Mouse (Mus musculus): ENCODE data around the gene Ccdc28b. TPM values are rescaled to one million over a fixed set of nuclear protein-coding genes. Genes with fewer than 3 reads are reported as not detected.

The Ccdc28b gene
- total RNA-seq, 2 experiments from 2014 or later = 50.9 to 67.0 TPM

DNA sequence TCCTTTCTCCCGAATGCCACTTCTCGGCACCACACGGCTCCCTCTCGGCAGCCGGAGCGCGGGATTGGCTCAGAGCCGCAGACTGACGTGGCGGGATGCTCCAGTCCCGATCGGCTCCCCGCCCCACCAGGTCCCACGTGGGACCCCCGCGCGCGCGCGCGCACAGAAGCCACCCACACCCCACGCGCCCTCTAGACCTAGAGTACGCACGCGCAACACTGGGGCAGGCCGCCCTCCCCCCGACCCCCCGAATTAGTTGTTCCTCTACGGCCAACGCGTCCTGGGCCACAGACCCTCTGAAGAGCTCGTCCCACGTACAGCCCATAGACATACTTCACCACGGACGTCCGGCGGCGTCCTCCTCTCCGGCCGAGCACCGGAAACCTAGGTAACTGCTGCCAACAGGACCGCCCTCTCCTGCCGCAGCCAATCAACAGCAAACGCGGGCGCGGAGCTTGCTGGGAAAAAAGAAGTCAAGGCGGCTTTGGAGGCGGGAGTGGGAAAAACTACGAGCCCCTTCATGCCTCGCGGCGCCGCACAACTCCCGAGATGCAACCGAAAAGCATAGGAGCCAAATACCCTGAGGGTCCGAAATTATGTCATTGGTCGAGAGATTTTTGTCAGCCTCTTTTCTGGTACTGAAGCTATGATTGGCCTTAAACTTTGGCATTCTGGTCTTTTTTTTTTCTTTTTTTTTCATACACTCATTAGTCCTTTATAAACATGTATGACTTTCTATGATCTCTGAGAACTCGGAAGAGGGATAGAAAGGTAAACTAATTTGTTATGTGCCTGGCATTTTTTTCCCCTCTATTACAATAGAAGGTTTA, 17.1 kb upstream of the Ccdc28b start, which contains the start of gene Txlna:
Gene Txlna (minus strand): TSS at position 428 of the 830 bp plus-strand sequence.
- DNase-seq (ENCODE audit: extremely low spot score in 1 of 2, low spot score in 2 of 2) = peak; percentile 96 to 97
- Histone ChIP-seq H3K4me3 (peak within 1 kb of the TSS; percentile 70), H3K27ac (peak within 1 kb of the TSS; percentile 96)
- no peak for TF ChIP-seq CTCF (IDR thresholded peaks at IDR 0.05)
- intact Hi-C loops (cut with DNase I) = loop anchor here (1.0 to 2.0 kb wide), 2 partner anchors 16 to 31 kb away; partner anchors contain the start of gene Kpna6

DNA sequence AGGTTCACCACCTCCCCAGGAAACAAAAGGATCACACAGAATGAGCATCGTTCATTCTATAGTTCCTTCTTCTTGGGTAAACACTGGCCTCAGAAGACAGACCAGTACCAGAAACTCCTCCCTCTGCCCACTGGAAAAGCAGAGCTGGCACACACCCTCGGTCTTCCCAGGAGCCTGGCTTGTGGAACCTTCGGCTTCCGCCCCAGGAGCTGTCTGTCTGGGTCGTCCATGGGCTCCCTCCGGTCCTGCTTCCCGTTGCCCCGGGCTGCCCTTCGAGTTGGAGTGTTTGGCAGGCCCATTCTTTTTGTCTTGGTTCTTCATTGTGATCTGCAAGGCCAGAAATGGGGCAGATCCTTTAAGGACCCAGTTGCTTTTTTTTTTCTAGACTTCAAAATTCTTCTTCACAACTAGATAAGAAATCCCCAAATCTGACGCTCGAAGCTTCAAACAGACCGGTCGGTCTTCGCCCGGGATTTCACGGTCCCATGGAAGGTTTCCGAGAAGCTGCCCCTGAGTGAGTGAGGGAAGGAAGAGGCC, 16.4 kb upstream of the Ccdc28b start:
- intact Hi-C loops (cut with DNase I) = loop anchor here (1.0 to 2.0 kb wide), 2 partner anchors 15 to 32 kb away; partner anchors contain the start of gene Kpna6
- peak overlapping the region; percentile 70 for H3K4me3 ChIP-seq
- no peak for DNase-seq (ENCODE audit: extremely low spot score in 1 of 2, low spot score in 2 of 2)
- peak overlapping the region; percentile 96 for H3K27ac ChIP-seq
- no peak for TF ChIP-seq CTCF (IDR thresholded peaks at IDR 0.05)

DNA sequence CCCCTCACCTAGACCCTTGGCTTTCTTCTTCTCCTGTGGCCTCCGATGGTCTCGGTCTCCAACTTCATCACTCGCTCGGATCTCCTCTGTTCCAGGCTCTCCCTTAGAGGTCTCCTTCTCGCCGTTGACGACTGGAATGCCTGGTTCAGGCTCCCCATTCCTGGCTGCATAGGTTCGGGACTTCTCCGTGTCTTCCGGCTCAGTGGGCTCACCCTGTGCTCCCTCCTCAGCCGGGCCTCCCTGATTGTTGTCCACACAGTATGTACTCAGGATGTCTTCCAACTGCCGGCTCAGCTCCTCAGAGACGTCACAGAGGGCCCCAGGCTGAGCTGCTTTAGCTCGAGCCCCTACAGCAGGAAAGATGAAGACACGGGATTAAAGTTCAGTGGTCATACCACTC, 15.5 kb upstream of the Ccdc28b start:
- no peak for TF ChIP-seq CTCF (IDR thresholded peaks at IDR 0.05)
- Histone ChIP-seq H3K4me3 (peak overlapping the region; percentile 70; the same call in 1 of the 2 replicates), H3K27ac (no peak overlapping the region)
- DNase-seq (ENCODE audit: extremely low spot score in 1 of 2, low spot score in 2 of 2) = no peak
- intact Hi-C loops (cut with DNase I) = no loop called here

DNA sequence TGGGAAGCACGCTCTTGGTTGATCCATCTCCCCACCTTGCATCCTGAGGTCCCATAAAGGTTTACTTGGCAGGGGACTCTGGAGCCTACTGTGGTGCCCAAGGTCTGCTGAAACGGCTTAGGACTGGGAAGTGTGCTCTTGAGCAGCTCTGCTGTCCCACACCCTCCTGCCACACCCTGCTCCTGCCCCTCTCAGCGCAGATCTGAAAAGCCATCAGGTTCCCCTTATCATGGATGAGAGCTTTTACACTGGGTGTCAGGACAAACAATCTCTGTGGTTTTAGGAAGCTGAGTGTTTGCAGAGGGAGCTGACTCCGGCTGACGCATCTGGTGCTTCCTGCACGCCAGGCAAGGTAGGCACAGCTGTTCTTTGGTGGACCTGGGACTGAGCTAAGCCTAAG, 10.1 kb upstream of the Ccdc28b start:
- intact Hi-C loops (cut with DNase I) = no loop called here
- Histone ChIP-seq H3K27ac (no peak overlapping the region), H3K4me3 (no peak overlapping the region)
- no peak for DNase-seq (ENCODE audit: extremely low spot score in 1 of 2, low spot score in 2 of 2)
- no peak for TF ChIP-seq CTCF (IDR thresholded peaks at IDR 0.05)

DNA sequence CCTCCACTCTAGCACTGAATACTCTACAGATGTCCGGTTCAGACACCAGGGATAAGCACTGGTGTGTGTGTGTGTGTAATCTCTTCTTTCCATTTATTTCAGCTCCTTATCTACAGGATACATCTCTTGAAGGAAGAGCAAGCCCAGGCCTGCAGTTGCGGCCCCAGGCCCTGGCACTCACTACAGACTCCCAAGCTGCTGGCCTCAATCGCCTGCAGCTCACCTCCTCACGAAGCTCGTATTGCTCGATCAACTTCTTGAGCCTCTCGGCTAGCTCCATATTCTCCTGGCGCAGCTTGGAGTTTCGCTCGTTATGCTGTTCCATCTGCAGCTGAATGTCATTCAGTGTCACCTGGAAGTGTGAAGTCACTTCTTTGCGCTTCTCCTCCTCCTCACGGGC, 8.1 kb upstream of the Ccdc28b start:
- Histone ChIP-seq H3K4me3 (no peak overlapping the region), H3K27ac (no peak overlapping the region)
- no peak for TF ChIP-seq CTCF (IDR thresholded peaks at IDR 0.05)
- intact Hi-C loops (cut with DNase I) = no loop called here
- no peak for DNase-seq (ENCODE audit: extremely low spot score in 1 of 2, low spot score in 2 of 2)

GRCm38 (mm10) chr4:129630944-129631343, 7.2 kb upstream of the Ccdc28b start:
- intact Hi-C loops (cut with DNase I) = no loop called here
- Histone ChIP-seq H3K27ac (no peak overlapping the region), H3K4me3 (no peak overlapping the region)

DNA sequence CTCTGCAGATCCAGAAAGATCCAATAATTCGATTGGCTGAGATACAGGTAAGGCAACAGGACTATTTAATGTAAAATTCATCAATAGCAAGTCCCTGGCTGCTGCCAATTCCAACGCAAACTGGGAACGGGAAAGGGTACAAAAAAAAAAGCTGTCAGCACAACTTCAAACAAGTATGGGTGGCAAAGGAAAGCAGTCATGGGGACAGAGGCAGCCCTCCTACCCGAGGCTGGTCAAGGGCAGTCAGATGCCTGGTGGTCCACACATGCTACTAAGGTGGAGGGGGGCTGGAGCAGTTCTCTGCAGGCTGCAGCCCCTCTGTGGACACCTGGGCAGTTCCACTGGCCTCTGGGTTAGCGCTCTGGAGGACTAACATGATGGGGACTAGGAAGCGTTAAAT, 2.3 kb upstream of the Ccdc28b start:
- no peak for TF ChIP-seq CTCF (IDR thresholded peaks at IDR 0.05)
- intact Hi-C loops (cut with DNase I) = no loop called here
- H3K4me3 ChIP-seq = no peak overlapping the region
- peak overlapping the region; percentile 93; the same call in 1 of the 2 replicates for H3K27ac ChIP-seq
- DNase-seq (ENCODE audit: extremely low spot score in 1 of 2, low spot score in 2 of 2) = no peak

More at GRCm38 (mm10) chr4:129630944-129631343, 7.2 kb upstream of the Ccdc28b start:
- no peak for DNase-seq (ENCODE audit: extremely low spot score in 1 of 2, low spot score in 2 of 2)
- no peak for TF ChIP-seq CTCF (IDR thresholded peaks at IDR 0.05)

- no peak for TF ChIP-seq CTCF (IDR thresholded peaks at IDR 0.05)
- H3K27ac ChIP-seq = peak overlapping the region; percentile 93
- H3K4me3 ChIP-seq = no peak overlapping the region
- no peak for DNase-seq (ENCODE audit: extremely low spot score in 1 of 2, low spot score in 2 of 2)
- intact Hi-C loops (cut with DNase I) = loop anchor here (2.0 kb wide), 1 partner anchor 15 kb away; the partner anchor contains the start of gene Txlna
Measured at GRCm38 (mm10) chr4:129625496-129625895, 1.7 kb upstream of the Ccdc28b start.

DNA sequence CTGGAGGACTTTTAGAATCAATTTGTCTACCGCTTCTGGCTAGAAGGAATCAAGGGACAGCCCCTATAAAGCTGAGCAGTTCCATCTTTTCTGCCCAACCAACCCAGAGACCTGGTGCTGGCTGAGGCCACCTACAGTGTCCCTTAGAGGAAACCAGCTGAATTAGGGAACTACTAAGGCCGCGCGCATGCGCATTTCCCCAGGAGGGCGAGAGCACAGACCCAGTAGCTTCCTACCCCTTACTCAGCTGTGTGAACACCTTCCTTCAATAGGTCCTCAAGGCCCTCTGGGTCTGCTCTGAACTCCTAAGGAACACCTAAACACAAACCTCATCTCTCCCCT, 1.3 kb upstream of the Ccdc28b start:
- Histone ChIP-seq H3K27ac (peak overlapping the region; percentile 93), H3K4me3 (peak overlapping the region; percentile 80)
- no peak for TF ChIP-seq CTCF (IDR thresholded peaks at IDR 0.05)
- DNase-seq (ENCODE audit: extremely low spot score in 1 of 2, low spot score in 2 of 2) = peak; percentile 52 to 65
- intact Hi-C loops (cut with DNase I) = loop anchor here (2.0 kb wide), 1 partner anchor 16 kb away; the partner anchor contains the start of gene Txlna

DNA sequence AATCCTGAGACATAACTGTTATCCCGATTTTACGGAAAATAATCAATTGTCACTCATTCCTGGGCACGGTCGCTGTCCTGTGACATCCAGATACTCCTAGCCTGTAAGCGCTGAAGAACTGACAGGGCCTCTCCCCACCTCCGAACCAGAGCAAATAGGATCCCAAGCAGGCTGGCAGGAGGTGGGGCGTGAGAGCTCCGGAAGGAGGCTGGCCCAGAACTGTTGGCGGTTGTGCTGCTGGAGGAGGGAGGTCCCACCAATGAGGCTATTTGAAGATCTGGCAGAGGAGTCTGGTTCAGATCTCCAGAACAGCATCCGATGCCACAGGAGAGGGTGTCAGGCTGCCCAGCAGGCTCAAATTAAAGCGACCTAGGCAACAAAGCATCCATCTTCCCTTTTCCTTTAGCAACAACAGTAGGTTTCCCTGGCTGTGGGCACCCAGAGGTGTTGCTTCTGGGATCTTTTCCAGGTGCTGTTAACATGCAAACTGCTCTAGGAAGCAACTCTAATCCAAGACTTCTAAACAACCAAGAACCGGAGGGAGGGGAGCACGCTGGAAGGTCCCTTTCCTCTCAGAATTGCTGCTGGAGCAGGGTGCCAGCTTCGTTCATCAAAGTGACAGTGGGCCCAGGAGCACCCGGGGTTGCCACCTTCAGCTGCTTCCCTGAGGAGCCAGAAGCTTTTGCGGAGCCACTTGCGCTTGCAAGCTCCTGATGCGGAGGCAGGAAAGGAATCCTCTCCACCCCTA, 708 bp upstream of the Ccdc28b start:
- TF ChIP-seq CTCF (IDR thresholded peaks at IDR 0.05) = no peak
- intact Hi-C loops (cut with DNase I) = loop anchor here (2.0 kb wide), 1 partner anchor 16 kb away; the partner anchor contains the start of gene Txlna
- Histone ChIP-seq H3K4me3 (peak overlapping the region; percentile 80), H3K27ac (peak overlapping the region; percentile 97)
- peak; percentile 82 to 86 for DNase-seq (ENCODE audit: extremely low spot score in 1 of 2, low spot score in 2 of 2)

DNA sequence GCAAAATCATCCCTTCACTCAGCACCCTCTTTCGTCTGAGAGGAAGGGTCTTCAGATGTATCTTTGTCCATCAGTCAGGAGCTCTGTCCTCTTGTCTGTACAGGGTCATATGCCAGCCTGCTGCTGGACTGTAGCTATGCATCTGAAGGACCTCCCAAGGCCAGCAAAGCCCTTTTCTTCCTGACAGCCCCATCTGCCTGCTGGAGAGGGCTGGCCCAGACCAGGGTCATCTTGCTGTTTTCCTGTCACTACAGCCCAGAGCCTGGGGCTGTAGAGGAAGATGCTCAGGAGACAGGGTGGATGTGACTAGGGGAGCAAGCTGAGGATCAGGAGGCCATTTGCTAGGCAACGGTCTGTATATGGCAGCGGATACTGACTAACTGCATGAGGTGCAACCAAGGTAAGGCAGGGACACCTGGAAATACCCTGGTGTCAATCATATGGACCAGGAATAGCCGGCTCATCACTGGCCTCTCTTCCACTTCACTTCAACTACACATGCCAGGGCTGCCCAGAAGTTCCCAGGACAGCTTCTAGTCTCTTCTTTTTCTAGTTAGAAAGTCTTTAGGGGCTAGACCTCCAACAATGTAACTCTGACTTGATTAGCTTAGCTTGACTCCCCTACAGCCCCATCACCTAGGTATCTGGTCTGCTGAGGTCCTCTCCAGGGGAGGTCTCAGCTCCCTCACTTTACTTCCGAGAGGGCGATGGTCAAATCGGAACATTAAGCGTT, 778 bp downstream of the Ccdc28b start:
- Histone ChIP-seq H3K4me3 (peak overlapping the region; percentile 80), H3K27ac (peak overlapping the region; percentile 97)
- no peak for DNase-seq (ENCODE audit: extremely low spot score in 1 of 2, low spot score in 2 of 2)
- TF ChIP-seq CTCF (IDR thresholded peaks at IDR 0.05) = no peak
- intact Hi-C loops (cut with DNase I) = no loop called here
